Mouse (Mus musculus): ENCODE results near the gene Olfr1499. TPM values are rescaled to one million over a fixed set of nuclear protein-coding genes. Genes with fewer than 3 reads are reported as not detected.
"Not testable (repeated sequence)": the region's sequence is repeated elsewhere in the genome, so short reads cannot be mapped to it uniquely, and the experiment has no call there.

Olfr1499 gene
- polyA plus RNA-seq, 1 experiment: not detected

DNA sequence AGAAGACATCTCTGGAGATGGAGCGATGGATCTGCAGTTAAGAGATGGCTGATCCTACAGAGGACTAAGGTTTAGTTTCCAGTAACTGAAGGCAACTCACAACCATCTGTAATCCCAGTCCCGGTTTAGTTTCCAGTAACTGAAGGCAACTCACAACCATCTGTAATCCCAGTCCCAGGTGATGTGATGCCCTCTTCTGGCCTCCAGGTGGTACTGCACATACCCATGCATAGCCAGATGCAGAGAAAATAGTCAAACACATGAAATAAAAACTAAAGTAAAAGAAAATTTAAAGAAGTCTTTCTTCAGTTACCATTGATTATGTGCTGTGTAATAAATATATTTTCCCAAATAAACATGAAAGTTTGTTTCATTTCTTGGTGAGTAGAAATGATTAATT lies 6.4 kb downstream of the Olfr1499 start:
- WGBS: 60% methylated on average over 2 of the region's 2 CpGs
- H3K4me1 ChIP-seq (ENCODE audit: control insufficient read depth, insufficient read depth, insufficient read length): no peaks in the 10 kb centered on the region
- H3K27ac ChIP-seq (ENCODE audit: insufficient read depth, low read length): no peak overlapping the region
- no peaks in the 10 kb centered on the region for H3K27me3 ChIP-seq (ENCODE audit: control insufficient read depth, insufficient read depth, low read length)
- H3K4me3 ChIP-seq (ENCODE audit: extremely low read depth, insufficient read depth, insufficient read length): no peak overlapping the region
- TF ChIP-seq POLR2A (IDR thresholded peaks at IDR 0.05; ENCODE audit: low read depth, low read length): no peak
- TF ChIP-seq CTCF (IDR thresholded peaks at IDR 0.05; ENCODE audit: extremely low read depth, insufficient read depth, insufficient read length, insufficient replicate concordance): no peak
- no peaks in the 10 kb centered on the region for H3K36me3 ChIP-seq (ENCODE audit: control insufficient read depth, insufficient read depth, low read length)
- no peak for DNase-seq (ENCODE audit: low read depth in 1 of 2, low spot score in 2 of 2)

DNA sequence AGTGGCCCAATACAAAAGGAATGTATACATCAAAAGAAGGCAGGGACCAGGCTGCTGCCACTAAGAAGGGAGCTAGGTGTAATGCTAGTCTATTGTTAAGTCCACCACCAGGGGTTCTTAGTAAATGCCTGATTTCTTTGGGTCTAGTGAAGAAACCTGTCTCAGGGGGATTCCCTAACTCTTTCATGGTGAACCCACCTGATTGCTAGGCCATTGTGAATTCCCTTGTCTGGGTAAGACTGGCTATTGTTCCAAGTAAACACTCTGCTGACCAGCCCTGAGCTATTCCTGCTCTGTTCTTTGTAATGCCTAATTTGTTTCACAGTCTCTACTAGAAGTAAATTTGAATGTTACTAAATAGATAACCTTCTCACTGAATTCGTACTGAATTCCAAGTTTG lies 13.8 kb downstream of the Olfr1499 start:
- H3K27me3 ChIP-seq (ENCODE audit: control insufficient read depth, insufficient read depth, low read length); H3K4me1 ChIP-seq (ENCODE audit: control insufficient read depth, insufficient read depth, insufficient read length); H3K4me3 ChIP-seq (ENCODE audit: extremely low read depth, insufficient read depth, insufficient read length); H3K36me3 ChIP-seq (ENCODE audit: control insufficient read depth, insufficient read depth, low read length); H3K27ac ChIP-seq (ENCODE audit: insufficient read depth, low read length); DNase-seq (ENCODE audit: low read depth in 1 of 2, low spot score in 2 of 2): not testable (repeated sequence)
- WGBS: 52% methylated on average over 1 of the region's 1 CpGs

DNA sequence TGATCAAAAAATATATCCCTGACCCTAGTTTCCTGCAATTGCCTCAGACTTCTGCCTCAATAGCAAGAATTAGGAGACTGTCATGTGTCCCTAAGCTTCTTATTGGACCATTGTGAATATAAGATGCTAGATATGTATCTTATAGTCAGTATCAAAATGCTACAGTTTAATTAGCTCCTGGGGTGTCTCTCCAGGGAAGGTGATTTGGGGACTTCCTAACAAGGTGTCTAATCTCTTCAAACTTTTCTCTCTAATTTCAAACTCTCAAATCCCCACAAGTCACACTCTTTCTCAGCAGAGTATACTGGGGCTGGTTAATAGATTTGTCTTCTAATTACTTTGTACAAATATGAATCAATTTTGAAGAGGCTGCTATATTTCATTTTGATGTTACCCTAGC lies 21.1 kb downstream of the Olfr1499 start, which contains the start of gene Olfr1497:
TSS of gene Olfr1497 (minus strand) at position 101 of the 400 bp plus-strand sequence.
- Histone ChIP-seq H3K27ac (ENCODE audit: insufficient read depth, low read length) (no peak within 1 kb of the TSS), H3K4me1 (ENCODE audit: control insufficient read depth, insufficient read depth, insufficient read length) (no peaks in the 10 kb centered on the region), H3K27me3 (ENCODE audit: control insufficient read depth, insufficient read depth, low read length) (no peaks in the 10 kb centered on the region), H3K4me3 (ENCODE audit: extremely low read depth, insufficient read depth, insufficient read length) (no peak within 1 kb of the TSS), H3K36me3 (ENCODE audit: control insufficient read depth, insufficient read depth, low read length) (no peaks in the 10 kb centered on the region)
- TF ChIP-seq POLR2A (IDR thresholded peaks at IDR 0.05; ENCODE audit: low read depth, low read length) (no peak), CTCF (IDR thresholded peaks at IDR 0.05; ENCODE audit: extremely low read depth, insufficient read depth, insufficient read length, insufficient replicate concordance) (no peak)
- DNase-seq (ENCODE audit: low read depth in 1 of 2, low spot score in 2 of 2): no peak

GRCm38 (mm10) chr19:13777578-13777977 lies 41.7 kb downstream of the Olfr1499 start, which contains the start of gene Olfr1496:
Olfr1496 (plus strand) TSS chr19:13777878.
- no peak within 1 kb of the TSS for H3K27ac ChIP-seq (ENCODE audit: insufficient read depth, low read length)
- no peaks in the 10 kb centered on the region for H3K4me1 ChIP-seq (ENCODE audit: control insufficient read depth, insufficient read depth, insufficient read length)
- WGBS: 86% methylated on average over 1 of the region's 1 CpGs
- H3K4me3 ChIP-seq (ENCODE audit: extremely low read depth, insufficient read depth, insufficient read length): no peak within 1 kb of the TSS
- no peak for TF ChIP-seq CTCF (IDR thresholded peaks at IDR 0.05; ENCODE audit: extremely low read depth, insufficient read depth, insufficient read length, insufficient replicate concordance)
- TF ChIP-seq POLR2A (IDR thresholded peaks at IDR 0.05; ENCODE audit: low read depth, low read length): no peak
- no peaks in the 10 kb centered on the region for H3K27me3 ChIP-seq (ENCODE audit: control insufficient read depth, insufficient read depth, low read length)
- no peaks in the 10 kb centered on the region for H3K36me3 ChIP-seq (ENCODE audit: control insufficient read depth, insufficient read depth, low read length)
- no peak for DNase-seq (ENCODE audit: low read depth in 1 of 2, low spot score in 2 of 2)

DNA sequence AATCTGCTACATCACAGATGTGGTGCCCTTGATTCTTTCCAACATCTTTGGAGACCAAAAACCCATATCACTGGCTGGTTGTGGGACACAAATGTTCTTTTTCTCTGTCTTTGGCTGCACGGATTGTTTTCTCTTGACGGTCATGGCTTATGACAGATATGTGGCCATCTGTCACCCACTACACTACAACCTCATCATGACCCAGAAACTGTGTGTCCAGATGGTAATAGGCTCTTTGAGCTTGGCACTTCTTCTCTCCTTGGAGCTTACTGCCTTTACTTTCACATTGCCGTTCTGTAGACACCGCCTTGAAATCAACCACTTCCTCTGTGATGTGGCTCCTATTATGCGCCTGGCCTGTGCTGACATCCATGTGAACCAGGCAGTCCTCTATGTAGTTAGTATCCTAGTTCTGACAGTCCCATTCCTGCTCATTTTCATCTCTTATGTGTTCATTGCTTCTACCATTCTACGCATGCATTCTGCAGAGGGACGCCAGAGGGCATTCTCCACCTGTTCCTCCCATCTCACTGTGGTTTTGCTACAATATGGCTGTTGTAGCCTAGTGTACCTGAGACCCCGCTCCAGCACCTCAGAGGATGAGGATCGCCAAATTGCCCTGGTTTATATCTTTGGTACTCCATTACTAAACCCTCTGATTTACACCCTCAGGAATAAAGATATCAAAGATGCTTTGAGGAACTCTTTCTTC lies 50.5 kb downstream of the Olfr1499 start:
- Histone ChIP-seq H3K27ac (ENCODE audit: insufficient read depth, low read length) (no peak overlapping the region), H3K36me3 (ENCODE audit: control insufficient read depth, insufficient read depth, low read length) (no peaks in the 10 kb centered on the region), H3K4me3 (ENCODE audit: extremely low read depth, insufficient read depth, insufficient read length) (no peak overlapping the region), H3K27me3 (ENCODE audit: control insufficient read depth, insufficient read depth, low read length) (no peaks in the 10 kb centered on the region), H3K4me1 (ENCODE audit: control insufficient read depth, insufficient read depth, insufficient read length) (no peaks in the 10 kb centered on the region)
- WGBS: 91% methylated on average over 9 of the region's 9 CpGs
- TF ChIP-seq POLR2A (IDR thresholded peaks at IDR 0.05; ENCODE audit: low read depth, low read length): no peak
- no peak for TF ChIP-seq CTCF (IDR thresholded peaks at IDR 0.05; ENCODE audit: extremely low read depth, insufficient read depth, insufficient read length, insufficient replicate concordance)
- no peak for DNase-seq (ENCODE audit: low read depth in 1 of 2, low spot score in 2 of 2)

GRCm38 (mm10) chr19:13764306-13764705 lies 54.9 kb downstream of the Olfr1499 start, which contains the start of gene Olfr1495:
Olfr1495 (plus strand) TSS chr19:13764606.
- Histone ChIP-seq H3K36me3 (ENCODE audit: control insufficient read depth, insufficient read depth, low read length) (no peaks in the 10 kb centered on the region), H3K4me3 (ENCODE audit: extremely low read depth, insufficient read depth, insufficient read length) (no peak within 1 kb of the TSS), H3K27me3 (ENCODE audit: control insufficient read depth, insufficient read depth, low read length) (no peaks in the 10 kb centered on the region), H3K27ac (ENCODE audit: insufficient read depth, low read length) (no peak within 1 kb of the TSS), H3K4me1 (ENCODE audit: control insufficient read depth, insufficient read depth, insufficient read length) (no peaks in the 10 kb centered on the region)
- DNase-seq (ENCODE audit: low read depth in 1 of 2, low spot score in 2 of 2): no peak
- 88% methylated on average over 3 of the region's 3 CpGs for WGBS
- TF ChIP-seq CTCF (IDR thresholded peaks at IDR 0.05; ENCODE audit: extremely low read depth, insufficient read depth, insufficient read length, insufficient replicate concordance) (no peak), POLR2A (IDR thresholded peaks at IDR 0.05; ENCODE audit: low read depth, low read length) (no peak)

Other genes with a start within 250 kb of the Olfr1499 start
- not detected in 2 replicates for gene Olfr1484, start 235.9 kb downstream of the Olfr1499 start, polyA plus RNA-seq (2012; rRNA removed)
- gene Olfr1487, start 202.1 kb downstream of the Olfr1499 start, polyA plus RNA-seq (2012; rRNA removed): not detected in 2 replicates
- gene Olfr1489, start 187.8 kb downstream of the Olfr1499 start, polyA plus RNA-seq (2012; rRNA removed): not detected in 2 replicates
- not detected in 2 replicates for gene Olfr1490, start 168.4 kb downstream of the Olfr1499 start, polyA plus RNA-seq (2012; rRNA removed)
- gene Olfr1491, start 122.2 kb downstream of the Olfr1499 start, polyA plus RNA-seq (2012; rRNA removed): not detected in 2 replicates
- not detected in 2 replicates for gene Olfr1493-ps1, start 96.2 kb downstream of the Olfr1499 start, polyA plus RNA-seq (2012; rRNA removed)
- gene Olfr1494, start 79.7 kb downstream of the Olfr1499 start, polyA plus RNA-seq (2012; rRNA removed): not detected in 2 replicates
- gene Olfr1495, start 54.8 kb downstream of the Olfr1499 start, polyA plus RNA-seq (2012; rRNA removed): not detected in 2 replicates
- not detected in 2 replicates for gene Olfr1496, start 41.6 kb downstream of the Olfr1499 start, polyA plus RNA-seq (2012; rRNA removed)
- not detected in 2 replicates for gene Olfr1497, start 21.2 kb downstream of the Olfr1499 start, polyA plus RNA-seq (2012; rRNA removed)
- gene Olfr1500, start 11.0 kb upstream of the Olfr1499 start, polyA plus RNA-seq (2012; rRNA removed): not detected in 2 replicates
- not detected in 2 replicates for gene Olfr1501, start 31.2 kb upstream of the Olfr1499 start, polyA plus RNA-seq (2012; rRNA removed)
- gene Olfr1502, start 42.3 kb upstream of the Olfr1499 start, polyA plus RNA-seq (2012; rRNA removed): not detected in 2 replicates
- not detected in 2 replicates for gene Olfr1504, start 78.5 kb upstream of the Olfr1499 start, polyA plus RNA-seq (2012; rRNA removed)
- not detected in 2 replicates for gene Olfr1505, start 94.1 kb upstream of the Olfr1499 start, polyA plus RNA-seq (2012; rRNA removed)